Mouse (Mus musculus) midbrain, embryonic 14.5 days (tissue): ENCODE measurements around the gene Ddx1. TPM values are rescaled to one million over a fixed set of nuclear protein-coding genes. Genes with fewer than 3 reads are reported as not detected.

Source experiments
- ATAC-seq: fragments of 200-750 bp; cut with Nextera tagmentation; 2 replicates; pipeline ENCODE4 v1.8.0; 2017; ENCODE audit warnings: moderate number of reproducible peaks, moderate library complexity; ENCODE audit not compliant: low FRiP score, low TSS enrichment
- DNase-seq: peaks from one replicate; pipeline ENCODE4 v3.0.0-alpha.2; 2015
- H3K27ac ChIP-seq: fragments of 300-500 bp; sonication (generic); replicated peaks from 2 replicates; pipeline ENCODE4 v1.5.1; 2014; ENCODE audit warnings: mild to moderate bottlenecking, low read depth, low read length, moderate library complexity
- H3K27me3 ChIP-seq: fragments of 300-500 bp; sonication (generic); 2 replicates; pipeline ENCODE4 v1.6.1; 2014; ENCODE audit warnings: low read length, control low read depth, mixed read lengths; ENCODE audit not compliant: control insufficient read depth, insufficient read depth
- H3K36me3 ChIP-seq: fragments of 300-500 bp; sonication (generic); 2 replicates; pipeline ENCODE4 v1.6.1; 2014; ENCODE audit warnings: low read length, control low read depth; ENCODE audit not compliant: control insufficient read depth, insufficient read depth
- H3K4me1 ChIP-seq: fragments of 300-500 bp; sonication (generic); 2 replicates; pipeline ENCODE4 v1.6.1; 2014; ENCODE audit warnings: mild to moderate bottlenecking, antibody characterized with exemption, low read length, control low read depth; ENCODE audit not compliant: control insufficient read depth, insufficient read depth
- H3K4me2 ChIP-seq: fragments of 300-500 bp; sonication (generic); 2 replicates; pipeline ENCODE4 v1.6.1; 2014; ENCODE audit warnings: mild to moderate bottlenecking, low read length, moderate library complexity
- H3K4me3 ChIP-seq: fragments of 300-500 bp; sonication (generic); replicated peaks from 2 replicates; pipeline ENCODE4 v1.5.1; 2014; ENCODE audit warnings: low read depth, low read length
- H3K9ac ChIP-seq: fragments of 300-500 bp; sonication (generic); replicated peaks from 2 replicates; pipeline ENCODE4 v1.6.1; 2014; ENCODE audit warnings: mild to moderate bottlenecking, low read length, moderate library complexity
- H3K9me3 ChIP-seq: fragments of 300-500 bp; sonication (generic); 2 replicates; pipeline ENCODE4 v1.6.1; 2016; ENCODE audit warnings: low read length, control low read depth, mixed read lengths; ENCODE audit not compliant: control insufficient read depth
- WGBS: fragments of 180-500 bp; shearing (Covaris S2); extraction: QIAGEN DNeasy Blood & Tissue Kit; methylation state at CpG from one replicate; pipeline ENCODE4 v1.1.7; 2014; 5-methylcytosine and 5-hydroxymethylcytosine counted together
- polyA plus RNA-seq: library from polyadenylated mRNA; unstranded; fragments of >200 nt; fragmentation: Nextera tagmentation; extraction: Ambion mirVana; gene quantifications from 2 replicates; pipeline ENCODE4 v1.2.1, GENCODE M21; 2014

Ddx1 gene
- polyA plus RNA-seq, result 130 and 157 TPM in 2 replicates

DNA sequence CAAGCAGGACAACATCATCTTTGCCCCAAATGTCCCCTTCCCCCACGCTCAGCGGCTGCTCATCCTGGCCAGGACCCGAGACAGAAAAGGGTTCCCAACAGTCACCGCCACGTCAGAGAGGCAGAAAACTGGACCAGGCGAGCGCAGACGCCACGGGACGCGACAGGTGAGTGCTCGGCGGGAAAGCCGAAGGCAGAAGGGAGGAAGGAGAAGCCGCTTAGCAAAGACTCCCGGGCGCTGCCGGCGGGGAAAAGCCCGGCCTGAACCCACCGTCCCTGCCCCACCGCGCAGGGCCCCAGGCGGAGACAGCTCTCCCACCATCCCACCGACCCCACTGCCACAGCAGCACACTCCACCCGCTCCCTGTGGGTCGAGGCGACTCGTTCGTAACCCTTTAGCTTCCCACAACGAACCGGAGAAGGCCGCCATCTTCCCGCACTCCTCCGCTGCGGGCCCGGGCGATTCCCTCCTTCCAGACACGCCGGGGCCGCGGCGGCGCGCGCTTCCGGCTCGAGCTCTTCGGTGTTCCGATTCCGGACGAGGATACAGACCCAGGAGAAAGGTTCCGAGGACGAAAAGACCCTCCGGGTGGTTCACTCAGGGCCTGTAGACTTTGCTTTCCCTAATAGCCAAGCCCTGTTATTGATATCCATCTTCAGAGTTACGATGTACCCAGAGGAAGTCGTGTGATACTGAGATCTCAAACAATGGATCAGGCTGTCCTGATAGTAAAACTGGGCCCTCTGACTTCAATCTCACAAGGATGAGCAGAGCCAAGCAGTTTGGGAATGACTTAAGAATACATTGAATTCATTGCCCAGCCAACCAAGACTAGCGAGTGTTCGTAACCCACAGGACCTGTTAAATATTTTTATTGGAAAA is at the start of gene Ddx1:
Gene Ddx1, minus strand, starts transcription at position 523 of the 882 bp plus-strand sequence.
- peak; percentile 93 for ATAC-seq
- H3K36me3 ChIP-seq, result peaks cover 7% of the 10 kb centered on the region
- peak within 1 kb of the TSS; percentile 97 for H3K9ac ChIP-seq
- peak within 1 kb of the TSS; percentile 87 for H3K4me3 ChIP-seq
- H3K4me1 ChIP-seq, result peaks cover 9% of the 10 kb centered on the region; the same call in 1 of the 2 replicates
- peak within 1 kb of the TSS; percentile 91 for H3K27ac ChIP-seq
- peak; percentile 94 for DNase-seq
- H3K4me2 ChIP-seq, result peak within 1 kb of the TSS; percentile 61
- H3K27me3 ChIP-seq, result no peaks in the 10 kb centered on the region
- WGBS, result 2% methylated on average over 57 of the region's 59 CpGs
- H3K9me3 ChIP-seq, result no peaks in the 10 kb centered on the region

DNA sequence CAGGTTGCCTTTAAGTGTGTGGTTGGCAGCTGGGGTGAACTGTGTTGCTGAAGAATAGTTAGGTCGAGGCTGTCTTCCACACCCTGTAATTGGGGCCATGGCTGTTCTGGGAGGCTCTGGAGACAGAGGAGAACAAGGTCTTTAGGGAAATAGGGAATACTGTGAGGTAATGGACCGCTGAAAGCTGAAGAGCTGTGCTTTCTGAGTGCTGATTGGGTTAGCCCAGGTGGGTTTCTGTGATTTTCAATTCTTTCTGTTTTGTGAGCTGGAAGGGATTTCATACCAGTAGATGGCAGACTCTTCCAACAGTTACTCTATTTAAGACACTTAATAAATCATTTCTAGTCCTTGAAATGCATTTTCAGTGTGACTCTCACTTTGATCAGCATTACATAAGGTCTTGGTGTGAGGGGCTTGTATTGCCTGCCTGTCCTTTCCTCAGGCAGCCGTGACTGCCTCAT is 44.4 kb upstream of the Ddx1 start:
- 0 out of 2 replicates have a peak, but pooled peaks have one; percentile 34 for ATAC-seq
- no peaks in the 10 kb centered on the region for H3K9me3 ChIP-seq

GRCm38 (mm10) chr12:13291453-13291852 is 42.4 kb upstream of the Ddx1 start:
- no peak overlapping the region for H3K4me3 ChIP-seq
- H3K4me2 ChIP-seq, result no peak overlapping the region
- no peak overlapping the region for H3K9ac ChIP-seq
- no peak for ATAC-seq
- no peaks in the 10 kb centered on the region for H3K9me3 ChIP-seq
- WGBS, result 94% methylated on average over 2 of the region's 2 CpGs
- no peaks in the 10 kb centered on the region for H3K27me3 ChIP-seq
- no peaks in the 10 kb centered on the region for H3K4me1 ChIP-seq
- H3K36me3 ChIP-seq, result peaks cover 18% of the 10 kb centered on the region
- DNase-seq, result no peak
- H3K27ac ChIP-seq, result no peak overlapping the region

More for the DNA sequence above, 44.4 kb upstream of the Ddx1 start:
- Histone ChIP-seq H3K36me3 (peaks cover 13% of the 10 kb centered on the region), H3K4me2 (no peak overlapping the region), H3K4me1 (no peaks in the 10 kb centered on the region), H3K9ac (no peak overlapping the region), H3K27me3 (no peaks in the 10 kb centered on the region), H3K27ac (no peak overlapping the region), H3K4me3 (no peak overlapping the region)
- 76% methylated on average over 3 of the region's 3 CpGs for WGBS
- peak; percentile 77 for DNase-seq

GRCm38 (mm10) chr12:13269570-13270390 is 20.8 kb upstream of the Ddx1 start:
- H3K36me3 ChIP-seq, result peaks cover 5% of the 10 kb centered on the region
- ATAC-seq (peak; percentile 43; the same call in 1 of the 2 replicates), DNase-seq (peak; percentile 24)
- no peaks in the 10 kb centered on the region for H3K9me3 ChIP-seq
- 46% methylated on average over 16 of the region's 16 CpGs for WGBS
- H3K4me3 ChIP-seq, result peak overlapping the region; percentile 69
- H3K4me1 ChIP-seq, result peaks cover 8% of the 10 kb centered on the region
- H3K27me3 ChIP-seq, result no peaks in the 10 kb centered on the region
- peak overlapping the region; percentile 78 for H3K9ac ChIP-seq
- peak overlapping the region; percentile 70; the same call in 1 of the 2 replicates for H3K27ac ChIP-seq
- peak overlapping the region; percentile 78 for H3K4me2 ChIP-seq

- Histone ChIP-seq H3K4me3 (peak within 1 kb of the TSS; percentile 69), H3K27me3 (no peaks in the 10 kb centered on the region), H3K9ac (peak within 1 kb of the TSS; percentile 78), H3K27ac (peak within 1 kb of the TSS; percentile 70), H3K9me3 (no peaks in the 10 kb centered on the region), H3K4me2 (peak within 1 kb of the TSS; percentile 78), H3K36me3 (no peaks in the 10 kb centered on the region; the same call in 1 of the 2 replicates), H3K4me1 (peaks cover 8% of the 10 kb centered on the region)
- DNase-seq (peak; percentile 89), ATAC-seq (peak; percentile 93)
- WGBS, result 3% methylated on average over 38 of the region's 38 CpGs
Observed at GRCm38 (mm10) chr12:13268826-13269449, 19.9 kb upstream of the Ddx1 start, which contains the start of gene Nbas. Nbas (plus strand) TSS chr12:13269133.

DNA sequence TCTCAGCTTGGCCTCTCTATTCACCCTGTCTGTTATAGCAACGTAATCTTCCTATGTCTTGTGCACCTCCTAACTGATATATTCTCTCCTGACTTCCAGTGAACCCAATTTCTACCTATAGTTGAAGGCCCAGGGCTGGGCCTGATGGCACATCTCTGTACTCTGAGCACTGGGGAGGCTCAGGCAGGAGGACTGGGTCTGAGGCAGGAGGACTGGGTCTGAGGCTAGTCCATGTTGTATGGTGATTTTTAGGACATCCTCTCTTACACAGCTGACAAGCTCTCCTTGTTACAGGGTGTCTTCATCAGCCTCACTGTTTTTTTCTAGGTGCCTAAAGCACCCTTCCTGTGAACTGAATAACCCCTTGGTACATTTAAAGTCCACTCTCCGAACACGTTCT is 19.4 kb upstream of the Ddx1 start:
- H3K4me3 ChIP-seq, result peak overlapping the region; percentile 69
- H3K9ac ChIP-seq, result no peak overlapping the region; the same call in 1 of the 2 replicates
- H3K27ac ChIP-seq, result no peak overlapping the region
- no peaks in the 10 kb centered on the region for H3K9me3 ChIP-seq
- DNase-seq (no peak), ATAC-seq (peak; percentile 41; the same call in 1 of the 2 replicates)
- H3K4me2 ChIP-seq, result peak overlapping the region; percentile 78
- no peaks in the 10 kb centered on the region for H3K36me3 ChIP-seq
- peaks cover 8% of the 10 kb centered on the region for H3K4me1 ChIP-seq
- no peaks in the 10 kb centered on the region for H3K27me3 ChIP-seq
- 55% methylated on average over 3 of the region's 3 CpGs for WGBS

- ATAC-seq, result no peak
- Histone ChIP-seq H3K27ac (no peak overlapping the region), H3K9me3 (no peaks in the 10 kb centered on the region), H3K4me3 (no peak overlapping the region), H3K4me1 (no peaks in the 10 kb centered on the region), H3K4me2 (no peak overlapping the region), H3K36me3 (no peaks in the 10 kb centered on the region), H3K27me3 (no peaks in the 10 kb centered on the region), H3K9ac (no peak overlapping the region)
- DNase-seq, result no peak
- 87% methylated on average over 2 of the region's 2 CpGs for WGBS
Observed at GRCm38 (mm10) chr12:13255701-13256100, 6.7 kb upstream of the Ddx1 start.

DNA sequence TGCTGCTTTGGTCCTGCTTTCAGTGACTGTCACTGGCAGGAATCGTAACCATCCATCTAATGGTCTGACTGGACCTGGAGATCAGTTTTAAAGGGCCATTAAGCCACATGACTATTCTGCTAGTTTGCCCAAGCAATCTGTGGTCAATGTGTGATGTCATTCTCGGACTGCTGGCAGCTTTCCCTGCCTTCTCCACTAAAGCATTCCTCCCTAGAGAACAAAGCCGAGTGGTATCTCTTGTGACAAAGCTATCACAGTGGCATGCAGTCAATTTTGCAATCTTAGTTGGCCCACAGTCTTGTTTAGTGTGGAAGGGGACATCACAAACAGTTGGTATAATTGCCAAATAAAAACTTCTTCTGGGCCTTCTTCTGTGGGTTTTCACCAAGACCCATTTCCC is 6.1 kb upstream of the Ddx1 start:
- Histone ChIP-seq H3K27me3 (no peaks in the 10 kb centered on the region), H3K4me2 (no peak overlapping the region), H3K4me3 (no peak overlapping the region), H3K36me3 (no peaks in the 10 kb centered on the region), H3K27ac (no peak overlapping the region), H3K9me3 (no peaks in the 10 kb centered on the region), H3K9ac (no peak overlapping the region), H3K4me1 (no peaks in the 10 kb centered on the region)
- ATAC-seq (no peak), DNase-seq (no peak)
- whole genome bisulfite sequencing, result 52% methylated on average over 3 of the region's 3 CpGs
